Mouse (Mus musculus) kidney, adult 2 months (tissue): ENCODE measurements at regions not wholly inside any gene's neighbourhood (a gene's known extent, or its start where the extent isn't known, plus 50 kb on each side); places are given as distances from the start of the nearest gene placed in this dataset.

Experiments
- CTCF ChIP-seq: fragments of 200-500 bp; conservative IDR thresholded peaks from 2 replicates; pipeline ENCODE4 v1.5.1; 2011; ENCODE audit warnings: low read depth, mild to moderate bottlenecking, control low read depth, low read length, moderate library complexity, mixed read lengths; ENCODE audit not compliant: insufficient read depth, insufficient read length
- POLR2A ChIP-seq: fragments of 200-500 bp; IDR thresholded peaks from one replicate; pipeline ENCODE4 v1.6.1; 2011; ENCODE audit warnings: low read depth, low read length, control low read depth

GRCm38 (mm10) chr3:128001924-128002501 lies 105.9 kb upstream of the Fam241a start:
- TF ChIP-seq CTCF (peak; percentile 49), POLR2A (no peak)
